Mouse (Mus musculus): Measurements from ENCODE around the gene Slc16a13.

DNA sequence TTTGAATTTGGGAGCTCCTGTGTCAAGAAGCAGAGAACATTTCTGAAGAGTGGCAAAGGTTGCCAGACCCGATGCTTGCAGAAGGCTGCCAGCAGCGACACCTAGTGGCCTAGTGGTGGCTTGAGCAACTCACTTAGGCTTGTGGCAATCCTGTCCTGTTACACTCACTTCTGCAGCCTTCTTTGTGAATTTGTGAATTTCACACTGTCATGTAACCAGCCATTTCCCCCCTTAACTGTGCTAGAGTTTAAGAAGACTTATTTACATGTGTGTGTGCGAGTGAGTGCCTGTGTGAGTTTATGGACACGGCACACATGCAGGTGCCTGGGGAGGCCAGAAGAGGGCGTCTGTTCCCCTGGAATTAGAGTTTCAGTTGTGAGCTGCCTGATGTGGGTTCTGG, 19.2 kb downstream of the Slc16a13 start:
- TF ChIP-seq CTCF (IDR thresholded peaks at IDR 0.05; ENCODE audit: low read depth, low read length) (peak; percentile 94), POLR2A (IDR thresholded peaks at IDR 0.05; ENCODE audit: extremely low read depth, insufficient read depth, low read length) (no peak)
